17 mouse cellular contexts compared by ENCODE assay signal in the genomic region with DNA sequence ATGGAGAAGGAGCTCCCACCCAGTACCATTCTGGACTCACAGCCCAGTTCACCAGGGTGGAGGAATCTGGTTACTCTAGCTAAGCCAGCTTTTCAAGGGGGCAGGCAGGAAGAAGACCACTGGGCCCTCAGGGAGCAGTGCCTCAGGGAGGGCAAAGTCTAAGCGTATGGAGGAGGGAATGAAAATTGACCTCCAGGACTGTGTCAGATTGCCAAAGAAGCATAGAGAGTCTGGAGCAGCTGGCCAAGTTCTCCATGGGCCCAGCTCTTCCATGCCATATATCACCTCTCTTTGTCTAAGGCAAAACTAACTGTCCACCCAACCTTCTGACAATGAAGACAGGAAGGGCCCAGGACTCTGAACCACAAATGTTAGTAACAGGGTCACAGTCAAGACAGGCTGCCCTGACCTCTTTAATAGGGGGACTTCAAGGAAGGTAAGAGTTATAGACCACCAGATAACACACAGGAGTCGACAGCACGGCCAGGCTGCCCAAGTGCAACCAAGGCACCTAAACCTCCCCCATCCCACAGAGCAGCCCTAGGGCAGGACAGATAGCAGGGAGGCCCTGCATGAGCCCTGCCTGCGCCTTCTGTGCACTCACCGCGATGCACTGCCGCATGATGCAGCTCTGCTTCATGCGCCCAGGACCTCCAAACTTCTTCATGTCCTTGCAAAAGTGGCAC. TPM values are rescaled to one million over a fixed set of nuclear protein-coding genes. Genes with fewer than 3 reads are reported as not detected.
DNase-seq lines count a peak whose midpoint lies in the region; ATAC-seq and TF ChIP-seq lines count a peak whose summit lies in the region.
"Had no signal": no experiment of that assay in that cellular context is flagged by ENCODE, and none has a peak within 500 bp of the region (broad histone marks: within the 10 kb centered on the region; RNA-seq: fewer than 3 reads in every experiment).

No protein-coding gene starts in this region.

- no peak for TF ChIP-seq EP300 in CH12.LX (IDR thresholded peaks at IDR 0.05; ENCODE audit: low read length)

- TF ChIP-seq RAD21 in CH12.LX (IDR thresholded peaks at IDR 0.05; ENCODE audit: low read depth, low read length), result no peak

- WGBS in heart, embryonic 10.5 days, result 76% methylated on average over 8 of the region's 8 CpGs
- WGBS in heart, embryonic 12.5 days, result 76% methylated on average over 8 of the region's 8 CpGs
- WGBS in intestine, embryonic 15.5 days, result 73% methylated on average over 8 of the region's 8 CpGs

- in situ Hi-C loops in CH12.LX (cut with MboI; ENCODE audit: low pct_ligation_motif_present, low pct_unique_long_range_greater_than_20kb, low sequenced_read_pairs), result no loop called here

- H3K9me3 ChIP-seq in heart, embryonic 10.5 days, result no peaks in the 10 kb centered on the region
- H3K9me3 ChIP-seq in heart, embryonic 12.5 days (replicated peaks), result no peaks in the 10 kb centered on the region
- no peaks in the 10 kb centered on the region for H3K9me3 ChIP-seq in CH12.LX (replicated peaks; ENCODE audit: low read length)
- no peaks in the 10 kb centered on the region for H3K9me3 ChIP-seq in intestine, embryonic 15.5 days
- H3K9me3 ChIP-seq: limb, embryonic 12.5 days; liver, embryonic 15.5 days; neural tube, embryonic 12.5 days had no signal

- DNase-seq in heart, embryonic 10.5 days (ENCODE audit: low spot score), result peak; percentile 69
- DNase-seq in CH12.LX (ENCODE audit: extremely low read depth), result no peak
- peak; percentile 40 for DNase-seq in kidney, postnatal 14 days
- no peak for DNase-seq in urinary bladder, postnatal 4 days (ENCODE audit: low spot score in 2 of 2)
- DNase-seq in left cerebral cortex, postnatal 14 days (ENCODE audit: low spot score in 2 of 2), result no peak
- DNase-seq: adrenal gland, postnatal 10 days; gastrocnemius, postnatal 25 days; heart, postnatal 36 days; thymus, postnatal 14 days had no signal

- 0 out of 2 replicates have a peak, but pooled peaks cover 12% of the 10 kb centered on the region for H3K36me3 ChIP-seq in heart, embryonic 10.5 days
- 0 out of 2 replicates have a peak, but pooled peaks cover 4% of the 10 kb centered on the region for H3K36me3 ChIP-seq in heart, embryonic 12.5 days
- peaks cover 11 to 72% of the 10 kb centered on the region in 2 experiments for H3K36me3 ChIP-seq in CH12.LX (replicated peaks in 1 of 2; ENCODE audit: control insufficient read depth in 1 of 2, insufficient read depth in 1 of 2, low read length in 1 of 2)
- H3K36me3 ChIP-seq in intestine, embryonic 15.5 days, result no peaks in the 10 kb centered on the region

- ATAC-seq in heart, embryonic 12.5 days (ENCODE audit: insufficient number of reproducible peaks, low FRiP score), result no peak
- ATAC-seq in intestine, embryonic 15.5 days, result peak; percentile 57; the same call in 1 of the 2 replicates
- ATAC-seq: lung, postnatal 0 days had no signal

- no peak for TF ChIP-seq POLR2A in CH12.LX (IDR thresholded peaks at IDR 0.05; ENCODE audit: low read depth, low read length)

- TF ChIP-seq CTCF in CH12.LX (conservative IDR thresholded peaks at IDR 0.05 in 1 of 2, IDR thresholded peaks at IDR 0.05 in 1 of 2; ENCODE audit: low read depth in 2 of 2, low read length in 2 of 2), result no peak

- no peak overlapping the region for H3K9ac ChIP-seq in heart, embryonic 12.5 days
- H3K9ac ChIP-seq in CH12.LX (ENCODE audit: insufficient read depth, low read depth), result no peak overlapping the region
- H3K9ac ChIP-seq in intestine, embryonic 15.5 days, result no peak overlapping the region
- H3K9ac ChIP-seq: limb, embryonic 12.5 days; liver, embryonic 15.5 days; neural tube, embryonic 12.5 days had no signal

- H3K4me3 ChIP-seq in heart, embryonic 10.5 days, result no peak overlapping the region
- no peak overlapping the region for H3K4me3 ChIP-seq in heart, embryonic 12.5 days
- H3K4me3 ChIP-seq in CH12.LX (replicated peaks in 1 of 3; ENCODE audit: low read depth in 2 of 3, low read length in 2 of 3, poor library complexity in 1 of 3), result no peak overlapping the region
- H3K4me3 ChIP-seq in intestine, embryonic 15.5 days (replicated peaks), result no peak overlapping the region
- H3K4me3 ChIP-seq: left cerebral cortex, adult 2 months; limb, embryonic 12.5 days; liver, embryonic 15.5 days; neural tube, embryonic 12.5 days had no signal

- H3K4me1 ChIP-seq in heart, embryonic 10.5 days, result peaks cover 29% of the 10 kb centered on the region
- H3K4me1 ChIP-seq in heart, embryonic 12.5 days (replicated peaks), result peaks cover 30% of the 10 kb centered on the region
- peaks cover 46 to 96% of the 10 kb centered on the region in 2 experiments for H3K4me1 ChIP-seq in CH12.LX (ENCODE audit: control insufficient read depth in 1 of 2, insufficient read depth in 2 of 2)
- H3K4me1 ChIP-seq in intestine, embryonic 15.5 days (replicated peaks), result peaks cover 7% of the 10 kb centered on the region

- dilution Hi-C loops in CH12.LX (cut with MboI; ENCODE audit: extremely low pct_ligation_motif_present, extremely low pct_unique_long_range_greater_than_20kb, low sequenced_read_pairs), result no loop called here

- H3K79me2 ChIP-seq in CH12.LX (replicated peaks; ENCODE audit: control insufficient read depth, extremely low read depth, insufficient read depth, poor library complexity, severe bottlenecking), result peaks cover 86% of the 10 kb centered on the region

- 0 out of 2 replicates have a peak overlapping the region, but pooled peaks have one; percentile 16 for H3K27ac ChIP-seq in heart, embryonic 10.5 days
- H3K27ac ChIP-seq in heart, embryonic 12.5 days (ENCODE audit: poor library complexity, severe bottlenecking), result no peak overlapping the region
- peak overlapping the region; percentile 69 for H3K27ac ChIP-seq in CH12.LX (ENCODE audit: insufficient read depth, low read depth)
- no peak overlapping the region for H3K27ac ChIP-seq in intestine, embryonic 15.5 days
- H3K27ac ChIP-seq: left cerebral cortex, adult 2 months; limb, embryonic 12.5 days; liver, embryonic 15.5 days; neural tube, embryonic 12.5 days; stomach, postnatal 0 days had no signal

- no peak overlapping the region for H3K4me2 ChIP-seq in heart, embryonic 12.5 days
- H3K4me2 ChIP-seq in CH12.LX (ENCODE audit: insufficient read depth, low read depth, poor library complexity, severe bottlenecking), result 0 out of 2 replicates have a peak overlapping the region, but pooled peaks have one; percentile 22
- no peak overlapping the region; the same call in 1 of the 2 replicates for H3K4me2 ChIP-seq in intestine, embryonic 15.5 days (replicated peaks)
- H3K4me2 ChIP-seq: limb, embryonic 12.5 days; liver, embryonic 15.5 days; neural tube, embryonic 12.5 days had no signal

- no peaks in the 10 kb centered on the region for H3K27me3 ChIP-seq in heart, embryonic 10.5 days (ENCODE audit: insufficient read depth, poor library complexity, severe bottlenecking)
- H3K27me3 ChIP-seq in heart, embryonic 12.5 days (replicated peaks), result no peaks in the 10 kb centered on the region
- H3K27me3 ChIP-seq in CH12.LX (replicated peaks), result no peaks in the 10 kb centered on the region
- no peaks in the 10 kb centered on the region for H3K27me3 ChIP-seq in intestine, embryonic 15.5 days (replicated peaks)
- H3K27me3 ChIP-seq: limb, embryonic 12.5 days; liver, embryonic 15.5 days; neural tube, embryonic 12.5 days had no signal

- intact Hi-C loops in left cerebral cortex, postnatal 14 days (cut with DNase I), result no loop called here

TF ChIP-seq in CH12.LX, 34 proteins besides CTCF, POLR2A, EP300 and RAD21:
- no peak for TF ChIP-seq ZKSCAN1 (IDR thresholded peaks at IDR 0.05; ENCODE audit: borderline replicate concordance, low read depth, low read length)
- TF ChIP-seq JUND (conservative IDR thresholded peaks at IDR 0.05; ENCODE audit: low read depth, low read length), result no peak
- TF ChIP-seq RCOR1 (conservative IDR thresholded peaks at IDR 0.05; ENCODE audit: low read depth, low read length), result no peak
- TF ChIP-seq MAX (IDR thresholded peaks at IDR 0.05; ENCODE audit: low read length), result no peak
- no peak for TF ChIP-seq HCFC1 (IDR thresholded peaks at IDR 0.05; ENCODE audit: low read depth, low read length)
- TF ChIP-seq USF2 (conservative IDR thresholded peaks at IDR 0.05; ENCODE audit: low read depth, low read length), result no peak
- TF ChIP-seq ETS1 (conservative IDR thresholded peaks at IDR 0.05; ENCODE audit: low read depth, low read length), result no peak
- TF ChIP-seq KAT2A (IDR thresholded peaks at IDR 0.05; ENCODE audit: insufficient replicate concordance, low read length), result no peak
- no peak for TF ChIP-seq NELFE (IDR thresholded peaks at IDR 0.05; ENCODE audit: low read depth, low read length)
- TF ChIP-seq MAZ (IDR thresholded peaks at IDR 0.05; ENCODE audit: low read depth, low read length), result no peak
- no peak for TF ChIP-seq CHD2 (IDR thresholded peaks at IDR 0.05; ENCODE audit: low read length)

RNA-seq across cellular contexts. Expression of gene Rnf34, which starts 38.2 kb away (rescaled TPM):
- 33.6 and 35.3 TPM in 2 replicates for polyA plus RNA-seq in heart, embryonic 10.5 days (2016; fragmentation: Nextera tagmentation; extraction: Ambion mirVana)
- polyA plus RNA-seq in heart, embryonic 12.5 days (2016; fragmentation: Nextera tagmentation; extraction: Ambion mirVana), result 26.2 and 32.4 TPM in 2 replicates
- total RNA-seq in CH12.LX (2012; rRNA removed) (17.2 and 18.4 TPM in 2 replicates), CH12.LX (2014; rRNA removed) (24.1 and 24.6 TPM in 2 replicates)
- 29.1 and 30.8 TPM in 2 replicates for polyA plus RNA-seq in CH12.LX (2012; ENCODE audit: insufficient read length, low read depth)
- 25.9 and 30.7 TPM in 2 replicates for polyA plus RNA-seq in intestine, embryonic 15.5 days (2015; fragmentation: Nextera tagmentation; extraction: Ambion mirVana)
- total RNA-seq in left cerebral cortex, postnatal 14 days (2021), result 10 to 100 TPM; 44.6 to 53.8 TPM

Comparison
In these comparisons a context has a peak if more than half of its experiments do, and no peak if none do; other contexts are left out.
1. H3K27ac ChIP-seq: peak in heart, embryonic 10.5 days (single experiment) and CH12.LX (single experiment); none in heart, embryonic 12.5 days (single experiment) and intestine, embryonic 15.5 days (single experiment).
2. DNase-seq: peak in heart, embryonic 10.5 days (single experiment) and kidney, postnatal 14 days (single experiment); none in CH12.LX (single experiment), urinary bladder, postnatal 4 days (0 of 2) and left cerebral cortex, postnatal 14 days (0 of 2).